Mouse (Mus musculus) urinary bladder, postnatal 36 days (tissue): ENCODE measurements at regions not wholly inside any gene's neighbourhood (a gene's known extent, or its start where the extent isn't known, plus 50 kb on each side); places are given as distances from the start of the nearest gene placed in this dataset.

Source experiments
- DNase-seq, 2 experiments: peaks; one replicate each; pipeline ENCODE4 v3.0.0; 2022; ENCODE audit warnings: low spot score in 2 of 2, mixed read lengths in 1 of 2

DNA sequence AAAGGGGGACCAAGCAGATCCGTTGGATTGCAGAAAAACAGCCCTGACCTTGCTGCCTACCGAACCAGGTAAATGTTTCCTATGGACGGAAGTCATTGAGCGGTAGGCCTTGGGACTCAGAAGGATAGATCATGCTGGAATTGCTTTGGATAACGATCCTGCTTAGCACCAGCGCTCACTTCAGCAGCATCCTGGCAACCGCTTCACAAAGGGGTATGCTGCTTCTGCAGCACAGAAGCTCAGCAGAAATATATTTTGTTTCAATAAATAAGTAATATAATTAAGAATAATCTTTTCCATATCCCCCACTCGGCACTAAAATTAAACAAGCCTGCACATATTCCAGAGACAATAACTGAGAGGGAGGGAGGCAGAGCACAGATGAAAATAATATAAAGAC is 296.0 kb downstream of the Meis1 start:
- no peak for DNase-seq

DNA sequence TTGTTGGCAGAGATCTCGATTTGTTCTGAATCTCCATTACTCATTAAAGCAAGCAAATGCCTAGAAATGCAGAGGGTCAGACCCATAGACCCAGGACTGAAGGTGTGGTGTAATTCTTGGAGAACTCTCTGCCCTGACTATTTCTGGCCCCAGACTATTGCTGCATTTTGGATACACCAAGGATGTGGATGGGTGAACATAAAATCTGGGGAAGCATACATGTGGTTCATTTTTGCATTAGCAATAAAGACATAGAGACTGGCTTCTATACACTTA is 303.0 kb downstream of the Meis1 start:
- DNase-seq: no peak

DNA sequence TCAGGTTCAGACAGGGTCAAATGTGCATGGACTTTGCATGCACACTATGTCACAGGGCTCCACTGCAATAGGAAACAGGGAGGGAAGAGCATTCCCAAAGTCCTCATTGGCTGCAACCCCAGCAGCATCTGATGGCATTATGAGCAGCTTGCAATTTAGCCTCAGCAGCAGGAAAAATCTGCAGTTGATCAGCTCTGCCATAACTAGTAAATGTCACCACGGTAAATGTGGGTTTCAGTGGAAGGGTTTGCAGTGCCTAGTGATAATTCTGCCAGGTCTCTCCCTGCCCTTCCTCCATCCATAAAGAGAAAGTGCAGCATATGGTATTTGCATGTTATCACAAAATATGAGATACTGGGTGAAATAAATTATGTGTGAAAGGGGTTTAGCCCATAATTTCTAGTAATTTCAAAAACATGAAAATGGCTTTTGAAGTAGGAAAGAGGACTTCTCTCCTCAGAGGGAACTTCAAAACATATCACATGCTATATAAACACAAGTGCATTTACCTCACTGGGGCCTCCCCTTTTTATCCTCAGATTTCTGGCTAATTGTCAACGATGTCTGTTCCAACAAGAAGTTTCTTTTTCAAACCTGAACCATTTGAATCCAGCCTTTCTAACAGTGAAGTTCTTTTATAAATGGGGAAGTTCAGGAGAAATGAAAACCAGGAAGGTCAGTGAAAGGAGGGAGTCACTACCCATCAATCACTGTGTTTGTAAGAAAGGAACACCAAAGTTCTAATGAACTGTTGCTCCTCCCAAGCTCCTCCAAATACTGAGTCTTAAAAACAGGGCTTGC is 303.5 kb downstream of the Meis1 start:
- DNase-seq: no peak

DNA sequence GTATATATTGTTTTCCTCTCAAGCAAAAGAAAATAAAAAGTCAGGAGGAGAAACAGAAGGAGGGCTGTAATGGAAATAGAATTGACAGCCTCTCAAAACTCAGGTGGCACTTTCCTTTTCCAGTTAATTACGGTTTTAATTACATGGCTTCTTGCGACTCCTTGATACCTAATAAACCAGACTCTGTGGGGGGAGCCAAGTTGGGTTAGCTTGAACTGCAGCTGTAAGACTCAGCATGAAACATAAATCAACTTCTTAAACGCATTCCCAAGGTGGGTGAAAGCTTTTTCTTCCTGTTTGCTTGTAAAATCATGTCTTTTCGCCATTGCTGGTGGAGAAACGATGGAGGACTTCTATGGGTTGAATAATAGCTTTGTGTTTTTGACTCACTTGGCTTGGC is 304.4 kb downstream of the Meis1 start:
- no peak for DNase-seq

DNA sequence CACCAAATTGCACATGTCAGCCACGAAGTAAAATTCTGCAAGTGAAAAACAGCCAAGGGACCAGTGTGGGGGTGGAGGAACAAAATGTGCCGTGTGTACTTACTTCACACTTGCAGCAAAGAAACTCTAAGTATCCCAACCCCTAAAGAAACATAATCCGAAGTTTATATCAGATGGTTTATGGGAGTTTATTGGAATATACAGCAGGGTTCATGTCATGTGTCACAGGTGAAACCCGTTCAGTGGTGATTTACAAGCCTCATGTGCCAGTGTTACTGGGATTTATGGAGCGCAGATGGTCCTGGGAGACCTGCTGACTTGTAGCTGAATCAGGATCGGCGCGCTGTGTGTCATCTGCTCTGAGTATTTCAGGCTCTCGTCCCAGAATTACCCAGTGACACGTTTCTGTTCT is 306.1 kb downstream of the Meis1 start:
- DNase-seq: peak; percentile 1 to 10

DNA sequence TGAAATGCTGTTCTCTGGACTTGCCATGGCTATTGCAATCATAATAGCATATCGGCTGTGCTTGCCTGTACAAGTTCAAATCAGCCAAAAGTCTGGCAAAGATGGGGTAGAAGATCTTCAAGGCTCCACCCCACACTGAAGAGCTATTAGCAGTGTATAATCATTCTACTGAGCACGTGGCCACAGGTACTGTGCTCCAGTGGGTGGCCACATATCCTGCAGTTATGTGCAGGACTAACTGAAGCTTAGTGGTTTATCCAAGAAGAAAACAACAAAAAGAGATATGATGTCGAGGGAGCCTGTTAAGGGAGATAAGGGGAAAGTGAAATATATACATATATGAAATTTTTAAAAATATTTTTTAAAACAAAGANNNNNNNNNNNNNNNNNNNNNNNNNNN is 309.2 kb downstream of the Meis1 start:
- no peak for DNase-seq

DNA sequence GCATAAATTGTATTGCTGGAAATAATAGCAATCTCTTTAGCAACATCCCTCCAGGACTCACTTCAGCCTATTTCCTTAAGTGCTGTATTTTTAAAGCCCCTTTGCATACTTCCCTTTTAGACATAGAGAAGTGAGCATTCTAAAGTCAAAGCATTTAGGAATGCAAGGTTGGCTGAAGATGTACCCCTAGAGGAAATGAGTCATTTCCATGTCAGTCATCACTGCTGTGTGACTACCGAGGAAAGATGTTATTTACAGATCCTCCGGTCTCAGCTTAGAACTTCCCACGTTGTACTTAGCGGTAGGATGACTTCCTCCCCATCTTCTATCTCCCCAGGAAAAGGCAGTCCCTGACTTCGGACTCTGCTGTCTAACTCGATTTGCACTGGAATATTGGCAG is 337.2 kb downstream of the Meis1 start:
- no peak for DNase-seq

DNA sequence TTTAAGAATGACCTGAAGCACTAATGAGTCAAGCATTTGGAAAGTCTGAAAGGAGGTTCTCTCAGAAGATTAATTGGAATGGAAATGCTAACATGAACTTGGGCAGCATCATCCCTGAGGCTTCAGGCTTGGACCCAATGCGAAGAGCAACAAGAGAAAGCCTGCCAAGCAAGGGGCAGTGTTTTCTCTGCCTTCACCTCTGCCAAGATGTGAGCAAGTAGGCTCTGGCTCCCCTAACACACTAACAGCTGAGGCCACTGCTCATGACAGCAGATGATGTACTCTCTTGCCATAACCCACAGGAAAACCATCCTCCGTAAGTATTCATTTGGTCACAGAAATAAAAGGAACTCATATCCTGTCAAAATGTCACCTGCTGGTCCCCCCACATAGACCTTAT is 341.9 kb downstream of the Meis1 start:
- no peak for DNase-seq

DNA sequence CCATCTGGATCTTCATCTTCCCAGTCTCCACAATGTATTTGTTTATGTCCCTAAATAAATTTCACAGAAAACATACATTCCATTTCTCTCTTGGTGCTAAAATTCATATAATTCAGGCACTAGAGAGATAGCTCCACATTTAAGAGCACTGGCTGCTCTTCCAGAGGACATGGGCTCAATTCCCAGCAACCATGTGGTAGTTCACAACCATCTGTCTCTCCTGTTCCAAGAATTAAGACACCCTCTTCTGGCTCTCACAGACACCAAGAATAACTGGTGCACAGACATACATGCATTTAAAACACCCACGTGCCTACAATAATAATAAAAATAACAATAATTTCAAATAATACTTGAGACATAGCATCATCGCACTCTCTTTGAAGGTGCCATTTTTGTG is 347.8 kb downstream of the Meis1 start:
- no peak for DNase-seq

DNA sequence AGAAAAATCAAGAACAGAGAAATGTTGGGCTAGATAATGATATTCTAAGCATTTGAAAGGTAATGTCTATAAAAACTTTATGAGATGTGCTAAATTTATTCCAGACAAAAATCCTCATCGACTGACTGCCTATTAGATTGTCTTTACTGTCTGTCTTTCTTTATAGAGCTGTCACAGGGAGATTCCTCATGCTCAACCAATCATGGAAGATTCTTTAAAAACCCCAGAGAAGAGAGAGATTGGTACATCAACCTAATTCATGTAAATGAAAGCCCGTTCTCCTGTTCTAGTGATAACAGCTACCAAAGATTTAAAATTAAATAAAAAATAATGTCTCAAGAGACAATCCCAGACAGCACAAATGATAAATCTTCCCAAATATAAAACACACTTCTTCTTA is 349.5 kb downstream of the Meis1 start:
- DNase-seq: no peak

DNA sequence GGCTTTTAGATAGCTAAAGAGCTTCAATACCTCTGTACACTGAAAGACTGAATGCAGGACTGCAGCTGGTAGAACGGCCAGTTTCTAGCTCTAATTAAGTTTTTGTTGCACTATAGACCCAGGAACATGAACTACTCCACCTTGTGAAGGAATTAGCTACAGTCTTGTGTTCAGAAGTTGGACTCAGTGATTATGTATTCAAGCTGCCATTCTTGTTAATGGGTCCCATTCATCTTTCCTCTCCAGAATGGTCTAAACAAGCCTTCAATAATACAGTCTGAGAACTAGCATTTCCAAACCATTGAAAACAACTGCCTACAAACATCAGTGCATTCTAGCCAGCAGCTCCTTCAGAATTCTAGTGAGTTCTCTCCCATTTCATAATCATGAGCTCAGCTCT is 362.4 kb downstream of the Meis1 start:
- DNase-seq: no peak

DNA sequence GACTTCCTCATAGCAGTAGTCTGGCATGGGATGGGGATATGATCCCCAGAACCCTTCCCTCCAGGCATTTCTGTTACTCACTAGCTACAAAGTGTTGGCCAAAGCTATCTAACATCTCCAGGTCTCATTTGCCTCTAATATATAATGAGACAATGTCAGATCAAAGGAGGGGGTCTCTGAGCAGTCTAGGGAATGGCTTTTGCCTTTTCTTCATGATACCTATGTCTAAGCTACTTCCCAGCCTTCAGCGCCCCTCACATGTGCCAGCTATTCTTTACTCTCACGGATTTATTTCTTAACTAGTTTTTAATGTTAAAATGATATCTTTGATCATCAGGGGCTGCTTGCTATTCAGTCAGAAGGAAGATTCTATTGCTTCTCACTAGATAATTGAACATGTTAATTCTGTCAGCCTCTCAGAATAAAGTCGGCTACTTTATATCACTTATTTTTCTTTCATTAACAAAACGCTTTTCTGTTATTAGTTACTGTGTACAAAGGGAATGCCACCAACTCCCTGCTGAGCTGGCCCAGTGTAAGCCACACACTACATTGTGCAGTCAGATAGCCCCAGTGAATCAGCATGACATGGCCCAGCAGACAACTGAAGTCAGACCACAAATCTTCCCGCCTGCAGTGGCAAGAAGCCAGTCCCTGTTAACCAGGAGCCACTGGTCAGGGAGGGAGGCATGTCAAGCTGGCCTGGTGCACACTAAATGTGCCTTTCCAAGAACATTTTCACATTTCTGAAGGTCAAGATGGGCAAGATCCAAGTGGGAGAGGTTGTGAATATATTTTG is 386.6 kb downstream of the Meis1 start:
- DNase-seq: no peak

DNA sequence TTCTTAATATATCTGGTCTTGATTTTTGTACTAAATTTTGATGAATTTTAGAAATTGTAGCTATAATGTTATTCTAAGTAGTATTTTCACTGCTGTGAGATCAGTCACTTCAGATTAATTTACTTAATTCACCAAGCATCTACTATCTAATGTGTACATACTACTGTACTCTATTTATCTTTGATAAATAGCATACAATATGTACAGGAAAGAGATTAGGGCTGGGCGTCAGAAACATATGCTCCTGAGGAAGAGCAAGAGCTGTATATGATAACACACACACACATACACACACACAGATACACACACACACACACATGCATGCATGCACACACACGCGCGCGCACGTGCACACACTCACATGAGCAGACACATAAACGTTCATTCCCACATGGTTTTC is 387.2 kb downstream of the Meis1 start:
- no peak for DNase-seq

DNA sequence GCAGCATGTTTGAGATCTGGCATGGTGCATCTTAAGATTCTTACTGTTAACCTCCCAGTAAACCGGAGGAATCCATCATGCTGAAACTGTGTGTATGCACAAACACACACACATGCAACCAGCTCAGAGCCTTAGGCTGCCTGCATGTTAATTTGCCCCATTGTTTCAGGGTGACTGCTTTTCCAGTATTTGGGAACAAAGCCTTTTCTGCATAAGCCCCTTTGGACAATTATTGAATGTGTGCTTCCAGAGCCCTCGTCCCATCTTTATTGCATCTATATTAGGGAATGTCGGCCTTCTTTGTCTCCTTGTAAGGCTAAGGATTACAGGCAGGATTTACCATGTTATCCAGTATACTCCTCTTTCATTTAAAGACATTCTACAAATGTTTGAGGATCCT is 397.0 kb downstream of the Meis1 start:
- DNase-seq: no peak

DNA sequence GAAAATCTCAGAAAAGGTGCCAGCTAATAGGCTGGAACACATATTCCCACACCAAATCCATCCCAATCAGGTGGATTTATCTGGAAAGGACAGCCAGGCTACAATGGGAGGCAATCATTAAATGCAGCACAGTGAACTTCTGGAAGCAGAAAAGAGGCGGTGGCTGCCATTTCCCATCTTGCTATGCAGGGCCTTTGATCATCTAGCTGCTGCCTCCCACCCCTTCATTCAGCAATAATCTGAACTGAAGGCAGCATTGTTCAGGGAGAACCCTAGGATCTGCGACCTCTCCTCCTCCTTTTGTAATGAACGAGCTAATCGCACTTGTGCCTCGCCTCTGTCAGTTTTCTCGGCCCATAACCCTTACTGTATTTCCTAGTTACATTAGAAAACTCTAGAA is 413.9 kb downstream of the Meis1 start:
- DNase-seq: no peak

DNA sequence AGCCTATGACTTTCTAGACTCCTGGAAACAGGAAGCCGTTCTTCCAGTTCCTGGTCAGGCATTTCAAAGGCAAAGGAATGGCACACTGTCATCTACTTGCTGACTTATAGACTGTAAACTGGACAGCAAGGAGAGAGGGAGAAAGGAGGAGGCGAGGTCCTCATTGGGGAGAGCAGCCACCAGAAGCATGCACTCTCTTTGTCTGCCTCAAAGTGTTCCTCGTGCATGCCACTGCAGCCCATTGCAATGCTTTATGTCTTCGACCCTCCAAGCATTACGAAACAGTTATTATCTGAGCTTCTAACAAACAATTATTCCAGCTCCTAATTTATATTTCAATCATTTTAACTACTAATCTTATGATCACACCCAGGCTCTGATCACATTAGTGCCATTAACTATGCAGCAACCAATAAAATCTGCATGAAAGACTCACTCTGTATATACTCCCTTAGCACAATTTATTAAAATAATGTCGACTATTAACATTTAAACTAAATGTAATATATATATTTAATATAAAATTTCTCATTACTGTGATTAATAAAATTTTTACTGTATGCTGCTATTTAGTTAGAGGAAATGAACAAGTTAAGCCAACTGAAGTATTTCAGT is 417.1 kb downstream of the Meis1 start:
- no peak for DNase-seq

DNA sequence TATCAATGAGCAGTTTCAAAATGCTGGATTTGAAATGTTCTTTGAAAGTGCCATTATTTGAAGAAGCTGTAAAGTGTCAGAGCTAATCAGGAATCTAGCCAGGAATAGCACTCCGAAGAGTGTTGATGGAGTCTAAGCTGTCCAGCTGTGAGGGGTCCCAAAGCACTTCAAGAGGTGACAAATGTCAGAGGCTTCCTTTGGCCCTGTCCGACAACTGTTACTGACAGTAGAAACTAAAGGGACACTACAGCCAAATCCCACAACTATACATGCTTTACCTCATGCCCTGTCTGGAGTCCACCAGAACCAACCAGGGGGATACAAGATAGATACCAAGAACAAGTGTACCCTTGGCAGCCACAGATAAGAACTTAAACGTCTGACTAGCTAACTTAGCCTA is 420.4 kb downstream of the Meis1 start:
- no peak for DNase-seq

DNA sequence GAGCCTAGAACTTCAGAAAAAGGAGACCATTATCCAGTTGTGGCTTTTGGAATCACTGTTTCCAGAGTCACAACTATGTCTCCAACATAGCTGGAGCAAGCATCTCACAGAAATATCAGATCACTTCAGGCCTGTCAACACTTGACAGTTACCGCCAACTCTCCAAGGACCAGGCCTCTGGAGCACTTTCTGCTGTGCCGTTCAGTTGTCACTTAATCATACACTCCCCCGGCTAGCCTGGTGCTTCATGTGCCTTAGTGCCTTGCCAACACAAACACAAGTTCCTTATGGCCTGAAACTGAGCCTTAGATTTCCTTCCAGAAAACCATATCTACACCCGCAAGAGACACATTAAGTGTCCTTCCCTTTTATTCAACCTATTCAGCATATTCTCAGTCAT is 421.8 kb downstream of the Meis1 start:
- DNase-seq: no peak

DNA sequence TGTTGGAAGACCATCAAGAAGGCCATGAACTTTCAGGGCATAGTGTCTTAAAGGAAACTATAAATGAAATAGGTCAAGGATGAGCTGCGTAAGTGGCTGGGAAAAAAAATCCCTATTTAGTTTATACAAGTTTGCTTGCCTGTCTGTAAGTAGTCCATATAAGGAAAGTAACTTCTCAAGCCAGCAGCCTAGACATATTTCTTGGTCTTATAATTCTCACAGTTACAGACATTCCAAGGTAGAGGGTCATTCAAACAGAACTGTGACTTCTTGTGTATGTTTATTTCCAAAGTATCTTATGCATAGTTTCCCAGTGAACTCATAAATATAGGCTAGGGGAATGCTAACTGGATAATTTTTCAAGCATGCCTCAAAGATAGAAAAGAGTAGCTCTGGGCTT is 428.3 kb downstream of the Meis1 start:
- no peak for DNase-seq

DNA sequence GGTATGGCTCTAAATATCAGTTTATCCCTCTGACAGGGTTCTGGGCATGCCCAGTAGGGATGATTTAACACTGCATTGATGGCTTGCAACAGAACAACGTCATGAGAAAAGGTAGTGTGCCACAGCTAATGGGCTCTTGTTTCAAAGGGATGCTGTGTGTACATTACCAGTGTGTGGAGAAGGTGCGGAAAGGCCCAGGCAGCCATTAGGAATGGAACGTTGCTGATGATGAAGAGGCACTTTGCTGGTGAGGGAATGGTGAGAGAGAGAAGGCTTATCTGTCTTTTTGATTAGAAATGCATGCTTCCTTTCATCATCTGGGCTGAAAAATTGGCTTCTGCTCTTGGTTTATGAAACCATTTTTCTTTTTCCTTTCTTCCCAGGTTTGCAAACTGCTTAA is 432.3 kb downstream of the Meis1 start:
- no peak for DNase-seq

DNA sequence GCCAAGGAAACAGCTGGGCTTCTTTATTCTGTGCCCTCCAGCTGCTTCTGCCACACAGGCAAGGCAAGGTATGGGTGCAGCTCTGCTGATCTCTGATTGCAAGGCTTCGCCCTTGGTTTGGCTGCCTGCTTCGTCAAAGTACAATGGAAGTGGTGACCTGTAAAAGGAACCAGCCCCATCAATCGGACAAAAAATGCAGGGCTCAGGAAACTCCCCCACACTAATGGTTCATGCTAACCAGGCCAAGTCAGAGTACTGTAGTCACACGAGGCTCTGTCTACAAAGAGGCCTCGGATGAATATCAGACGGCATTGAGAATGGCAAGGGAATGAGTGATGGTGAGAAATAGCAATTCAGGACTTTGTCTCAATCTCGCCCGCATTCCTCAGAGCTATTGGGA is 433.8 kb downstream of the Meis1 start:
- DNase-seq: no peak

DNA sequence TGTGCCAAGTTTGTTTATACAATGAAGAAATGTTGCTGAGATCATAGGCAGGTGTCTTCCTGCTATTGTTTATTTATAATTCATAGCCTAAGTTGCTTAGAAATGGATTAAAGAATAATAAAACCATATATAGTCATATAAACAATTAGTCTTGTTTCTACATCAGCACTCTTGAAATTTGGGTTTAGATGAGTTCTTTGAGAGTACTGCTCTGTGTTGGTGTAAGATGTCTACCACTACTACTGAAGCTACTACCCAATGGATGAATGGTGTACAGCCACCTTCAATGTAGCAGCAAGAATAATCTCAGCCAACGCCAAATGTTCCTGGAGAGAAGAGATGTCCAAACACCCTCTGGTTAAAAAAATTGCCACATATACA is 436.0 kb downstream of the Meis1 start:
- DNase-seq: no peak
